Mouse (Mus musculus) gonadal fat pad, adult 2 months (tissue): ENCODE measurements around the gene Plaur. TPM values are rescaled to one million over a fixed set of nuclear protein-coding genes. Genes with fewer than 3 reads are reported as not detected.
"Not testable (repeated sequence)": the region's sequence is repeated elsewhere in the genome, so short reads cannot be mapped to it uniquely, and the experiment has no call there.

Experiments used
- DNase-seq: peaks from one replicate; pipeline ENCODE4 v3.0.0-alpha.2; 2012; ENCODE audit warnings: low read depth
- polyA plus RNA-seq: library from polyadenylated mRNA; depleted of rRNA; stranded (reverse); fragments of >200 nt; gene quantifications from 2 replicates; pipeline ENCODE4 v1.2.3, GENCODE M21; 2012; rRNA removed

Gene Plaur
- polyA plus RNA-seq, 1 experiment = 11.3 TPM

DNA sequence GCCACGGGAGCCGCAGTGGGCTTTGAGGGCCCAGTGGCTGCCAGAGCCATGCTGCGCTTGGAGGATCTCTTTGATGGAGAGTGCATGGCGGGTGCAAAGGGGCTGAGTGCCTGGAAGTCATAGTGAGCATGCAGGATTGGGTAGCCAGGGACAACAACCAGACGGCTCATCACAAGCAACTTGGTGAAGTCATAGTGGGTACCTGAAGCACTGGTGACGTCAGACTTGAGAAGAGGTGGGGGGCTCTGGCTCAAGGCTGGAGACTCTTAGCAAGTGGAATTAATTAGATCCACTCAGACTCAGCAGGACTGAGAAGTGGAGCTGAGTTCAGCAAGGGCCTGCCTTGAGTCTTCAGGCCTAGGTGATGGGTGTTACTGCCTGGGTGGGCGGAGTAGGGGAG, 50.1 kb downstream of the Plaur start, which contains the start of gene AC161166.1:
Gene AC161166.1, minus strand, starts transcription at position 101 of the 400 bp plus-strand sequence.
- DNase-seq = no peak

DNA sequence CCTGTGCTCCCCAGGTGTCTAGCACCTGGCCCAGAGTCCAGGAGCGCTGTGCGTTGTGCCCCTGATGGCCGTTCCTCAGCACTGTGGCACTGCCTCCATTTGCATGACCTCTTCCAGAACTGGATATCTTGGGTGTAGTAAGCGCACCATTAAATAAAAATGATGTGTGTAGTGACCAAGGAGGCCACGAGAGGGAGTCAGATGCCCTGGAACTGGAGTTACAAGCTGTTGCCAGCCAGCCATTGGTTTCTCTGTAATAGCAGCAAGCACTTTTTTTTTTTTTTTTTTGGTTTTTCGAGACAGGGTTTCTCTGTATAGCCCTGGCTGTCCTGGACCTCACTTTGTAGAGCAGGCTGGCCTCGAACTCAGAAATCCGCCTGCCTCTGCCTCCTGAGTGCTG, 54.0 kb downstream of the Plaur start:
- not testable (repeated sequence) for DNase-seq

DNA sequence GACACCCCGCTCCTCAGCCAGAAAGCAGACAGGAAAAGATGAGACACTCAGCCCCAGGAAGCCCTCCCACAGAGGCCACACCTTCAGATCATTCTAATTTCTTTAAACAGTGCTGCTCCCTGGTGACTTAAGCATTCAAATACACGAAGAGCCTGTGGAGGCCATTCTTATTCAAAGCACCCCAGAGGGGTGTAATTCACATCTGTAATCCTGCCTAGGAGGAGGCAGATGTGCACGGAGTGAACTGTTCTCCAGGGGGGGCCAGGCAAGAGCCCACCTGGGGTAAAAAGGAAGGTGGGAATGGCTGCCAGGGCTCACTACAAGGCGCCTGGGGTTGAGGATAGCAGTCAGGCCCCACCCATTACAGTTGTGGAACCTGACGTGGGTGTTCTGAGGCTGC, 54.8 kb downstream of the Plaur start:
- no peak for DNase-seq

DNA sequence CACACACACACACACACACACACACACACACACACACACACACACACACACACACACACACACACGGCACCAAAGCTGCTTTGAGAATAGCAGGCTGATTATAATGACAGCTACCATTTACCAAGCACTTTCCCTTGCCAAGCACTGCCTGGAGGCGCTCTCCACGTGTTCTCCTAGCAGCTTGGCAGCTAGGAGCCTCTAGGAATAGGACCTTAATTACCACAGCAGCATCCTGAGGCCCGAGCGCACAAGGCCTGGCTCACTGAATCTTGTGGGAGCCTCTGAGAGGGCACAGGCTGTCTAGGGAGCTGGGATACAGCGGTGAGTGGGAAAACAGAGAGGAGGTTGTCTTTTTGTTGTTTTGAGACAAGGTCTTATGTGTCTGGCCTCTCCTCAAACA, 55.4 kb downstream of the Plaur start:
- DNase-seq = no peak

DNA sequence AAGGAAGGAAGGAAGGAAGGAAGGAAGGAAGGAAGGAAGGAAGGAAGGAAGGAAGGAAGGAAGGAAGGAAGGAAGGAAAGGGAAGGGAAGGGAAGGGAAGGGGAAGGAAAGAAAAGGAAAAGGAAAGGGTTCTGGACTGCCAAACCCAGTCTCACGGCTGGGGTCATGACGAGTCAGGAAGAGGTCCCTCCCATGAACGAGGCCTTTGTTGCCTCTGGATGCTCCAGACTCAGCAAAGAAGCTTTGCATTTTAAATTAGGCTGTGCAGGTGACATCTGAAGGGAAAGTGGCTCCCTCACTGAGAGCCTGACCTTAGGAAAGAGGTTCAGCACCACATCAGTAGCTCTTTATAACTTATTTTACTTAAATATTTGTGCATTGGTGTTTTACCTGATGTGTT, 56.8 kb downstream of the Plaur start:
- DNase-seq = no peak

DNA sequence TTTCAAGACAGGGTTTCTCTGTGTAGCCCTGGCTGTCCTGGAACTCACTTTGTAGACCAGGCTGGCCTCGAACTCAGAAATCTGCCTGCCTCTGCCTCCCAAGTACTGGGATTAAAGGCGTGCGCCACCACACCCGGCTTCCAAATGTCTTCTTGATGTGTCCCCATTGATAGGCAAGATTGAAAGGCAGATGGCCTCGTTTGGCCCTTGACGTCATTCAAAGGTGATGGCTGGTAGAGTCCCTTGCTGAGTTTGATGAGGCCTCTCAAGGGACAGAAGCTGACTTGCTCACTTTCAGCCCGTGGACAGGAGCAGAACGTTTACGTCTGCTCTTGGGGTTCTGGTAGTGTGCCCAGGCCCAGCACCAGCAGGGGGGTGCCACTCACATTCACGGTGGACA, 57.8 kb downstream of the Plaur start:
- DNase-seq = not testable (repeated sequence)

DNA sequence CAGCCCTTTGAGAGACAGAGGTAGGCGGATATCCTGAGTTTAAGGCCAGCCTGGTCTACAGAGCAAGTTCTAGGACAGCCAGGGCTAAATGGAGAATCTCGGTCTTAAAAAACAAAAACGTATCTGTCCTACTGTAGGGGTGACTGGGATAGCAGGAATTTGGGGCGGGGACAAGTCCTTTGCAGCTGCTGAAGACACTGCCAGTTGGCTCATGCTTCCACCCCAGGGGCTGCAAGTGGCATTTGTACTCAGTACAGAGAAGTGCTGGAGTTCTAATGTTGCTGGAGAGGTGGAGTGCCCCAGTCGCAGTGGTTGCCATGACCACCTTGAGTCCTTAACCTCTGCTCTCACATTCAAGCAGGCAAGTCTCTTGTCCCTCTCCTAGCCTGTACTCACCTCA, 60.5 kb downstream of the Plaur start:
- no peak for DNase-seq

DNA sequence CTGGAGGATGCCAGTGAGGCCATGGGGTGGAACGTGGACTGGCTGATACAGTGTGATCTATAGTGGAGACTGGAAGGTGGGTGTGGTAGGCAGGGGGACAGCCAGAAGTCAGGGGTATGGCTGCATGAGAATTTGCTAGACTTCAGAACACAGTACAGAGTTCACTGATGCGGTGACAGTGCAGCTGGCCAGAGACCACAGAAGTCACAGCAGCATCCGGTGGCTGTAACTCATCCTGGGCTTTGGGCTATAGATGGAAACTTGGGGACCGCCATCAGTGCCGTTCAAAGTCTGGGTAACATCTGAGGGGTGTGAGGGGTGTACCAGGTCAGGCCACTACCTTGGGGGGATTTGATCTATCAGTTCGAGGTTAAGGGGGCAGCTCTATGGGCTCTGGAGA, 61.4 kb downstream of the Plaur start:
- no peak for DNase-seq

DNA sequence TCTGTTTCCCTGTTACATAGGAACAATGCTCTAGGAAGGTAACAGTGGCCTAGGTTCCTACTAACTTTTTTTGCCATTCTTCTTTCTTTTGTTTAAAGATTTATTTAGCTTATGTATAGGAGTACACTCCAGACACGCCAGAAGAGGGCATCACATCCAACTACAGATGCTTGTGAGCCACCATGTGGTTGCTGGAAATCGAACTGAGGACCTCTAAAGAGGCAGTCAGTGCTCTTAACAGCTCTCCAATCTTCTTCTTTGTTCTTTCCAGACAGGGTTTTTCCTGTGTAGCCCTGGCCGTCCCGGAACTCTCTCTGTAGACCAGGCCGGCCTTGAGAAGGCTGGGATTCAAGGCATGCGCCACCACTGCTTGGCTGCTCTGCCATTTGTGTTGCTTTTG, 62.7 kb downstream of the Plaur start:
- no peak for DNase-seq

Other genes with a start within 250 kb of the Plaur start
- 1.6 TPM in 2 replicates for gene Zfp109, start 224.9 kb upstream of the Plaur start, polyA plus RNA-seq
- 1.8 and 1.9 TPM in 2 replicates for gene Zfp108, start 207.7 kb upstream of the Plaur start, polyA plus RNA-seq
- gene Zfp93, start 192.1 kb upstream of the Plaur start, polyA plus RNA-seq = 2.4 and 3.2 TPM in 2 replicates
- 9.0 and 9.8 TPM in 2 replicates for gene Zfp61, start 161.3 kb upstream of the Plaur start, polyA plus RNA-seq
- gene Zfp94, start 145.8 kb upstream of the Plaur start, polyA plus RNA-seq = 7.2 and 7.4 TPM in 2 replicates
- 1.5 and 8.3 TPM in 2 replicates for gene Tescl, start 128.5 kb upstream of the Plaur start, polyA plus RNA-seq
- 0.04 TPM in 1 of 2 replicates, not detected in the other for gene Lypd5, start 113.3 kb upstream of the Plaur start, polyA plus RNA-seq
- 7.3 and 10.2 TPM in 2 replicates for gene Kcnn4, start 92.2 kb upstream of the Plaur start, polyA plus RNA-seq
- gene Smg9, start 62.9 kb upstream of the Plaur start, polyA plus RNA-seq = 51.5 and 58.6 TPM in 2 replicates
- 7.9 and 10.0 TPM in 2 replicates for gene Irgc1, start 10.2 kb upstream of the Plaur start, polyA plus RNA-seq
- gene Cadm4, start 19.5 kb downstream of the Plaur start, polyA plus RNA-seq = 3.0 and 5.7 TPM in 2 replicates
- 5.2 and 6.6 TPM in 2 replicates for gene Zfp428, start 44.5 kb downstream of the Plaur start, polyA plus RNA-seq
- gene AC161166.1, start 50.0 kb downstream of the Plaur start, polyA plus RNA-seq = 0.35 and 0.72 TPM in 2 replicates
- 16.0 TPM in 2 replicates for gene Irgq, start 68.2 kb downstream of the Plaur start, polyA plus RNA-seq
- gene Pinlyp, start 83.6 kb downstream of the Plaur start, polyA plus RNA-seq = 0.32 and 0.41 TPM in 2 replicates
- gene Xrcc1, start 83.8 kb downstream of the Plaur start, polyA plus RNA-seq = 39.2 and 43.6 TPM in 2 replicates
- 13.5 and 17.7 TPM in 2 replicates for gene Ethe1, start 125.1 kb downstream of the Plaur start, polyA plus RNA-seq
- gene Zfp575, start 125.2 kb downstream of the Plaur start, polyA plus RNA-seq = 0.04 and 0.06 TPM in 2 replicates
- 2.4 and 3.4 TPM in 2 replicates for gene Phldb3, start 148.3 kb downstream of the Plaur start, polyA plus RNA-seq
- gene Lypd3, start 174.1 kb downstream of the Plaur start, polyA plus RNA-seq = 1.5 and 1.9 TPM in 2 replicates
- gene Tex101, start 214.2 kb downstream of the Plaur start, polyA plus RNA-seq = 0.58 TPM in 1 of 2 replicates, not detected in the other
- 0.18 TPM in 1 of 2 replicates, not detected in the other for gene BC049730, start 246.8 kb downstream of the Plaur start, polyA plus RNA-seq